Mouse (Mus musculus) layer of hippocampus, postnatal 14 days (tissue): ENCODE measurements at regions not wholly inside any gene's neighbourhood (a gene's known extent, or its start where the extent isn't known, plus 50 kb on each side); places are given as distances from the start of the nearest gene placed in this dataset.

Experiments used
- DNase-seq, 2 experiments: peaks; one replicate each; pipeline ENCODE4 v3.0.0; 2021 to 2022; ENCODE audit warnings: low spot score in 2 of 2, mixed read lengths in 1 of 2

GRCm38 (mm10) chr12:65571633-65572032, 346.3 kb downstream of the Wdr20rt start:
- DNase-seq: no peak

GRCm38 (mm10) chr12:65593559-65593958, 368.2 kb downstream of the Wdr20rt start:
- DNase-seq: no peak

GRCm38 (mm10) chr12:65594075-65594474, 368.8 kb downstream of the Wdr20rt start:
- no peak for DNase-seq

- no peak for DNase-seq
Observed at GRCm38 (mm10) chr12:65644232-65644631, 418.9 kb downstream of the Wdr20rt start.

GRCm38 (mm10) chr12:65656772-65657171, 431.5 kb downstream of the Wdr20rt start:
- no peak for DNase-seq

GRCm38 (mm10) chr12:65671673-65672072, 446.4 kb downstream of the Wdr20rt start:
- no peak for DNase-seq

GRCm38 (mm10) chr12:65673193-65673592, 447.9 kb downstream of the Wdr20rt start:
- no peak for DNase-seq

GRCm38 (mm10) chr12:65674916-65675660, 449.8 kb downstream of the Wdr20rt start:
- no peak for DNase-seq

- DNase-seq: no peak
Observed at GRCm38 (mm10) chr12:65680335-65680734, 455.0 kb downstream of the Wdr20rt start.

GRCm38 (mm10) chr12:65681826-65682225, 456.5 kb downstream of the Wdr20rt start:
- DNase-seq: no peak

- no peak for DNase-seq
Observed at GRCm38 (mm10) chr12:65704985-65705384, 479.7 kb downstream of the Wdr20rt start.

GRCm38 (mm10) chr12:65712304-65712703, 487.0 kb downstream of the Wdr20rt start:
- DNase-seq: no peak
